Mouse (Mus musculus) cerebellum, adult 9-11 months (tissue): Measurements from ENCODE around the gene Cdkn2d.

Experiments used
- DNase-seq: peaks from one replicate; pipeline ENCODE4 v3.0.0; 2022

Gene Cdkn2d

DNA sequence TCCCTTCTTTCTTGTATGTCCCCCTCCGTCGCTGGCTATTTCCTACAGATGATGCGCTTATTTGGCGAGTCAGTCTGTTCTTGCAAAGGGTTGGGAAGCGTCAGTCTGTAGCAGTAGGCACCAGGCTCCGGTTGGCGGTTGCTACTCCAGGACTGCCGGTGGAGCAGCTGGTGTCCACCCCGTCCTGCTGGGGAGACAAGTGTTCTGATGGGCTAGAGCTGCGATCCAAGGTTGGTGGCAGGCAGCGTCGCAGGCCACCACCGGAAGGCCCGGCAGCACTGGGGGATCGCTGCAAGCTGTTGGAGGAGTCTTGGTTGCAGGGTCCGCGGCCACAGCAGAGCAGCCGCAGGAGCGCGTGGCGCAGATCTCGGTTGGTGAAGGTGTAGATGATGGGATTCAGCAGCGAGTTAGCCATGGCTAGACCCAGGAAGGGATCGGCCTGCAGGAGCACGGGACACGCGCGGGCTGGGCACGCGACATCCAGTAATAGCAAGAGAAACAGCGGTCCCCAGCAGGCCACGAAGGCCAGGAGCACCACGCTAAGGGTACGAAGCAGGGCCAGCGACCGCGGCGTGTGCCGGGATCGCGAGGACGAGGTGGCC, 47.3 kb downstream of the Cdkn2d start:
- peak; percentile 92 for DNase-seq

GRCm38 (mm10) chr9:21241343-21241742, 49.9 kb downstream of the Cdkn2d start:
- peak; percentile 83 for DNase-seq

DNA sequence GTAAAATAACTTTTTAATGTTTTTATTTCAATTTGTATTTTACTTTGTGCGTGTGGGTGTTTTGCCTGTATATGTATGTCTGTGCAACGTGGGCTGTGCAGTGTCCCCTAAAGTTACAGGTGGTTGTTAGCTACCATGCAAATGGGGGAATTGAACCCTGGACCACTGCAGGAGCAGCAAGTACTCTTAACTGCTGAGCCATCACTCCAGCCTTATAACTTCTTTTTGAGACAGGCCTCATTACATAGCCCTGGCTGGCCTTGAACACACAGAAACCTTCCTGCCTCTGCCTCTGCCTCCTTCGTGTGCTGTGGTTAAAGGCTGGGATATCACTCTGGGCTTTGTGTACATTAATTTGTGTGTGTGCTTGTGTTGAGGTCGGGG, 51.8 kb downstream of the Cdkn2d start:
- DNase-seq, result peak; percentile 53

DNA sequence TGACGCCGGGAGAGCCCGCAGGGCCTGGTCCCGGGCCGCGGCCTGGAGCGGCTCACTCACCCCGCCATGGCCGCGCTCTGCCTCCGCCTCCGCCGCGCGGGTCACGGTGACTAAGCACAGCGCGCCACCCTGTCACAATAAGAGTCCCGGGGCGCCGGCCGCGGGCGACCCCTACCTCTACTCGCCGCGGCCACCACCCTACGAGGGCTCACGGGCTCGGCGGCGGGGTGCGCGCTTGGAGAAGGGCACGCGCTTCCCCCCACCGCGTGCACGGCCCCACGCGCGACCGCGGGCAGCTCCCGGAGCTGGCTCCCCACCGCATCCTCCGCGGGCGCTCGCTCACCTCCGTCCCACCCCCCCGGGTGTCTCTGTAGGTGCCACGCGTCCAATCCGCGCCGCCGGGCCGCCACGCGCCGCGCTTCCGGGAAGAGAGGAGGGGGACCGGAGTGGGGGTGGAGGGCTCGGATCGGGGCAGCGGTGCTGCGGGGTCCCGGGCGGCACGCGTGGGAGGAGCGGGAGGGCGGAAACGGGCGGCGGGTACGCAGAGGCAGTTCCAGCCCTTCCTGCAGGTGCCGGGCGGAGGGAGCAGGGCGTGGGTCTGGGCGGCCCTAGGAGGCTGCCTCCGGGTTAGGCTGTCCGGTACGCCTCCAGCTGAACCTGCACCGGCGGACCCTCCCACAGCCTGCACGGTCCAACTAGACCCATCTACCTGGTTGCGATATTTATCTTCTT, 52.3 kb downstream of the Cdkn2d start, which contains the start of gene Keap1:
Gene Keap1, minus strand, starts transcription at position 629 of the 732 bp plus-strand sequence.
- DNase-seq, result peak; percentile 83
